Mouse (Mus musculus): ENCODE measurements at regions not wholly inside any gene's neighbourhood (a gene's known extent, or its start where the extent isn't known, plus 50 kb on each side); places are given as distances from the start of the nearest gene placed in this dataset.

DNA sequence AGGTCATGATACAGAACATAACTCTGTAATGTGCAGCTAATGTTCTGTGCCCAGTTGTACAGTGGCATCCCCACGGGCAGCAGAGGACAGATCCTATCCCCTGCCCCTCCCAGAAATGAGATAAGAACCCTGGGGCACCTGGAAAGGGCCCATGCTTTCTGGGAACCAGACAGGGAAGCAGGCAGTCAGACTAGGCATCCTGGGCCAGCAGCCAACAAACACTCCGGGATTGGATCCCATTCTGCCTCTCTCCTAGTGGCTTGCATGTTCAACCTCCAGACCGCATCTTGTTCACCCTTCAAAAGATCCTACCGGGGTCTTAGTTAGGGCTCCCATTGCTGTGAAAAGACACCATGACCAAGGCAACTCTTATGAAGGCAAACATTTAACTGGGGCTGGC, 229.0 kb upstream of the Rpl38 start:
- no peak for DNase-seq (ENCODE audit: low read depth, low spot score)

DNA sequence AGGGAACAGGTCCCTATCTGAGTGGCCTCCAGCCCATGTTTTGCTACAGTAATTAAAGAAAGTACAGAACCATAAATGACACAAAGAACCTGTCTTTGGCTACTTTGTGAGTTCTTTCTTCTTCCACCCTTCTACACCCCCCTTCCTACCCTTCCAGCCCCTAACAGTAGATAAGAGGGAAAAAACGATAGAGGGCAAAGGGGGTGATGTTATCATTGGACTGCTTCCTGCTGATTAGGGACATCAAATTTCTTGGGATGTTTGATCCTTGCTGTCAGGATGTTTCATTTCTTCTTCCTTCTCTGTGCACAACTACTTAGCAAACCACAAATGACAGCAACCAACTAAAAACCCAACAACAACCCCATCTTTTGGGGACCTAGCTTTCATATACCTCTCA, 232.5 kb upstream of the Rpl38 start:
- no peak for DNase-seq (ENCODE audit: low read depth, low spot score)

- DNase-seq (ENCODE audit: low read depth, low spot score): no peak
Observed at GRCm38 (mm10) chr11:114433561-114433960, 234.8 kb upstream of the Rpl38 start.

GRCm38 (mm10) chr11:114425447-114425846, 242.9 kb upstream of the Rpl38 start:
- no peak for DNase-seq (ENCODE audit: low read depth, low spot score)

GRCm38 (mm10) chr11:114423322-114423721, 245.0 kb upstream of the Rpl38 start:
- no peak for DNase-seq (ENCODE audit: low read depth, low spot score)

DNA sequence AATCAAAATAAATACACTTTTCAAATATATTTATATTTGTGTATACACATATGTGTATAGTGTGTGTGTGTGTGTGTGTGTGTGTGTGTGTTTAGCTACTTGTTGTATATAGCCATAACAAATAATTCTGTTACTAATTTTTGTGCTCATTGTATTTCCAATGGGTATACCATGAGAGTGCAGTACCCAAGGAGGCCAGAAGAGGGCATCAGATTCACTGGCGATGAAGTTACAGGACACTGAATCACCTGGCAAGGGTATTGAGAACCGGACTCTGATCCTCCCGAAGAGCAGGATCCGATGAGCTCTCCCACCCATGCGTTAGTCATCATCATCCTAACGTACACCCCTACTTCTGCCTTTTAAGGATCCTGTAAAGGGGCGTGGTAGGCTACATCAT, 249.3 kb upstream of the Rpl38 start:
- no peak for DNase-seq (ENCODE audit: low read depth, low spot score)

DNA sequence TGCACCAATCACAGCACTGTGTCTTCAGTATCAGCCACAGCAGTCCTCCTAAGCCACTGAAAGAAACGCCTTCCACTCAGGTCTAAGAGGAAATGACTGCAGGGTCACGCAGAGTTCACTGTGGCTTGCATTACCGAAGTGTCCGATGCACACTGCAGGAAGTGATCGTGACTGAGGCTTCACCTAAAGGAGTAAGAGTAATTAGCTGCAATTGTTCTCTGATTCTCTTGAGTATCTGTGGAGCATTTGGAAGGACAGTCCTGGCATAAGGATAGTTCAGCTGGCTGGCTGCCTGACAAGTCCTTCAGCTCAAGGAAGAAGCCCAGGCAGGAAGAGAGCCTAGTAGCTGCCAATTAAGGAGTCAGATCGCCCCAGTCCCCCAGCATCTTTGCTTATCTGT, 252.2 kb upstream of the Rpl38 start:
- no peak for DNase-seq (ENCODE audit: low read depth, low spot score)

DNA sequence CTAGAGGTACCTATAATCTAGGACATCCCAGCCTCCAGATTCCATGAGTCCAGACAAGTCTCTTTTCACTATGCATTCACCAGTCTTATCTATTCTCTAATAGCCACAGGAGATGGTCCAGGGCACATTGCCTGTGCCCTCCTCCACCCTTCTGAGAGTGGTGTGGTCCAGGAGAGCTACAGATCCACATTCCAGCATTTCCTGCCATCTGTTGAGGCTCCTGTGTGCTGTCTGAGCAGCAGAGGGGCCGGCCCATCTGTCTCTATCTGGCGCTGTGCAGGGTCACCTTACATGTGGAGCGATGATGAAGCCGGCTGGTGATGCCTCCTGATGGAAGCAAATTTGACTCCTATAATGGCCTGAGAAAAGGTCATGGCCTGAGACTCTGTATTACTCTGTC, 263.9 kb upstream of the Rpl38 start:
- no peak for DNase-seq (ENCODE audit: low read depth, low spot score)

DNA sequence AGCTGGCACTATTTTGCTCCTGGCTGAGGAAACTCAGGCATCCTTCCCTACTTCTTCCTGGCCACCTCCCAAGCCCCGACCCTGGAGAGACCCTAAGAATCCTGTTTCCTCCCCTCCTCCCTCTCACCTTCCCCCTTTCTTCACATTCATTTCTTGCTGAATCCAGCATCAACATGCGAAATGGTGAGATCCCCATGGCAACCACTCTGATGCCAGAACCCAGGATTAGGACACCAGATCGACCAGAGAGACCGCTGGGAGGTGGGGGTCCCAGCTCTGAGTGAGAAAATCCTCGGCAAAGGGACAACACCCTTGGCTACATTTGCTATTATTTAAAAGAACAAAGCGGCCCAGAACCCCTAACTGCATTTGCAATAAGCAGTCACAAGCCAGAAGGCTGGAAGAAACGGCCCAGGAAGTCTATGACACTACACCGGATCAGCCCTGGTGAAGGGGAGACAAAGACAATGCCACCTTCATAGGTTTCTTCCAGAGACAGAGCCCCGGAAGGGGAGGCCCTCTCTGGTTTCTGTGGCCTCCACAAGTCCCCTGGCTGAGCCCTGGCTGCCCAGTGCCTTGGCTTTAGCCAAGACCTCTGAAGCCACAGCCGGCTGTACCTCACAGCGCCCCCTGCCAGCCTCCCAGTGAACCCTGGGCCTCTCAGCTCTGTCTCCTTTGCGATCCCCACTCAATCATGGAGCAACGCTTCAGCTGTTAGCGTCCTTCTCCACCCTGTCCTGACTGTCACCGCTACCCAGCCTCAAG, 265.6 kb upstream of the Rpl38 start:
- no peak for DNase-seq (ENCODE audit: low read depth, low spot score)

DNA sequence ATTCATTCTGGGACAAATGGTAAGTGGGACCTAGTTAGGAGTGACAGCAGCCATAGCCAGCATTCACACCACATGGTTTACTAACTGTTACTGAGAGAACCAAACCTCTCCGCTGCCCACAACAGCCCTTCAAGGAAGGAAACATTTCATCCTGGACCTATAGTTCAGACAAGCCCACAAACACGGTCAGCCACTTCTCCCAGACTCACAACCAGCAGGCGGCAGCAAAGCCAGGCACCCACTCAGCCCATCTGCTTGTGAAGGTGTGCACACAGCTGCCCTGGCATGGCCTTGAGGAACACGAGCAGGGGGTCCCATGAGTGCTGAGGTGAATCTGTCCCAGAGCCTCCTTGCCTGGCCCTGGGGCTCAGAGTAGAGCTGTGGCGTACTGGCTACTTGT, 267.6 kb upstream of the Rpl38 start:
- no peak for DNase-seq (ENCODE audit: low read depth, low spot score)

- no peak for DNase-seq (ENCODE audit: low read depth, low spot score)
Observed at GRCm38 (mm10) chr11:114392161-114392560, 276.2 kb upstream of the Rpl38 start.

DNA sequence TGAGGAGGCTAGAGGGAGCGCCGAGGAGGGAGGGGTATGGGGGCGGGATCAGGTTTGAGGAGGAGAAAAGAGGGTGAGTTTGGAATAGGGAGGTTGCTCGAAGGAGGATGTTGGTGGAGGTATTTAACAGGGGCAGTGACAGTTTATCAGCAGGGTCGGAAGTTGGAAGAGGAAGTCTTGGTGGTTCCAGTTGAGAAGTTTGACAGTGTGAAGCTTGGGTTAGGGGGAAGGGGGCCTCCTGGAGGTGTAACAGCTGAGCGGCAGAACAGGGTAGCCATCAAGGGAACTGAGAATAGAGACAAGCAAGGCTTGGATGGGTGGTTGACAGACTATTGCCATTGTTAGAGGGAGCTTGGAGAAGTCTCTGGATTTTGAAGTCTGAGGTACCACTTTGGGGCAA, 276.8 kb upstream of the Rpl38 start:
- no peak for DNase-seq (ENCODE audit: low read depth, low spot score)

- no peak for DNase-seq (ENCODE audit: low read depth, low spot score)
Observed at GRCm38 (mm10) chr11:114387091-114387490, 281.2 kb upstream of the Rpl38 start.

DNA sequence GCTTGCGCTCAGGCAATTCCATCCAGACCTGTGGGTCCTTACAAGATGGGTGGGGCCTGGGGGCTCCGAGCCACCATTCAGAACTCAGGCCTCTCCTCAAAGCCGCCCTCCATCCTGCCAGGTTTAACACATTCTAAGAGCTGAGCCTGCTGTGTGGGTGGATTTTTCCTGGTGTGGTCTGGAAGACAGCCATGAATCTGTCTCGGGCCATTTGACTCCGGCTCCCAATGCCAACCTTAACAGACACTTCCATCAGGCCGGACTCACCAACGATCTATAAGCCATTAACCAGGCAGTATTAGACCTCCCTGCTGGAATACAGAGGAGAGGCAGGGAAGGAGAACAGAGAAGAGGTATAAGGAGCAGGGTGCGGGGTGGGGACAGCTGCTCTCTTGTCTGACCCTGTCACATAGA, 288.9 kb upstream of the Rpl38 start:
- no peak for DNase-seq (ENCODE audit: low read depth, low spot score)

GRCm38 (mm10) chr11:114375921-114376320, 292.4 kb upstream of the Rpl38 start:
- no peak for DNase-seq (ENCODE audit: low read depth, low spot score)

GRCm38 (mm10) chr11:114370708-114371107, 297.6 kb upstream of the Rpl38 start:
- no peak for DNase-seq (ENCODE audit: low read depth, low spot score)

DNA sequence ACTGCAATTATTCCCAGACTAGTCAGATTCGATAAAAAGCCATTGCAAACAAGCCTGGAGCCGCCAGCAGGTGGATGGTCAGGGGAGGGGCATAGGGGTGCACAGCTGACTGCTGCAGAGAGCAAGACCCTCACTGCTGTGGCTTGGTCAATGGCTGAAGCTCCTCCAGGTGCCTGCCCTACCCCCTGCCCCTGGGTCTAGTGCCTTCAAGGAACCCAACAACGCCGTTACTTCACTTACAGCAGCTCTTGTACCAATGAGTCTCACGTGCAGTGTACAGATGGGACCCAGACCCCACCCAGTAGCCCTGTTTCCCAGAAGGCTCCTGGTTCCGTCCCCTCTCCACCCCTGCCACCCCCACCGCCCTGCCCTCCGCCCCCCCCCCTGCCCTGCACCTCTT, 300.5 kb upstream of the Rpl38 start:
- no peak for DNase-seq (ENCODE audit: low read depth, low spot score)

DNA sequence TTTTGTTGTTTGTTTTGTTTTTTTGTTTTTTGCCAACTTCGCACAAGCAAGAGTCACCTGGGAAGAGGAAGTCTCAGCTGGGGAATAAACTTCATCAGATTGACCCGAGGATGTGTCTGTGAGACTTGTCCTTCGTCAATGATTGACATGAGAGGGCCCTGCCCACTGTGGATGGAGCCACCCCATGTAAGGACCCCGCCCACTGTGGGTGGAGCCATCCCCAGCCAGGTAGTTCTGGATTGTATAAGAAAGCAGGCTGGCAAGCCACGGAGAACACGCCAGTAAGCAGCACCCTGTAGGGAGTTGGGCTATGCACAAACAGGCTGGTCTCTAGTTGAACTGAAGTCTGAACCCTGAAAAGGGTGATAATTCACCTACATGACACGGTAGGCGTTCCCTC, 294.1 kb upstream of the Sdk2 start:
- no peak for DNase-seq (ENCODE audit: low read depth, low spot score)

DNA sequence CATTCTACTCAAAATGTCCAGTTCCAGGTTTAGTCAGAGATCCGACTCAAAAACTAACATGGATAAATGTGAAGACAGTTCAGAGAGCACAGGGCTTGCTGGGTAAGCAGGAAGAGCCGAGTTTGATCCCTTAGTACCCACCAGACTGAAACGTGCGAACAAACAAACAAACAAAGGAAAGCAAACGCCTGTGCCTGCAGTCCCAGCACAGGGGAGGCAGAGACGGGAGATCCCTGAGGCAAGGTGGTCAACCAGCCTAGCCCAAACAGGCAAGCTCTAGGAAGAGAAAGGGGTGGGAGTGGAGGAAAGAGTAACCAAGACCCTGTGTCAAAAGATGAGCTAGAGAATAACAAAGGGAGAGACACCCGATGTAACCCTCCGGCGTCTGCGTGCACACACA, 293.5 kb upstream of the Sdk2 start:
- DNase-seq (ENCODE audit: low read depth, low spot score): no peak

GRCm38 (mm10) chr11:114352146-114352795, 285.4 kb upstream of the Sdk2 start:
- no peak for DNase-seq (ENCODE audit: low read depth, low spot score)

DNA sequence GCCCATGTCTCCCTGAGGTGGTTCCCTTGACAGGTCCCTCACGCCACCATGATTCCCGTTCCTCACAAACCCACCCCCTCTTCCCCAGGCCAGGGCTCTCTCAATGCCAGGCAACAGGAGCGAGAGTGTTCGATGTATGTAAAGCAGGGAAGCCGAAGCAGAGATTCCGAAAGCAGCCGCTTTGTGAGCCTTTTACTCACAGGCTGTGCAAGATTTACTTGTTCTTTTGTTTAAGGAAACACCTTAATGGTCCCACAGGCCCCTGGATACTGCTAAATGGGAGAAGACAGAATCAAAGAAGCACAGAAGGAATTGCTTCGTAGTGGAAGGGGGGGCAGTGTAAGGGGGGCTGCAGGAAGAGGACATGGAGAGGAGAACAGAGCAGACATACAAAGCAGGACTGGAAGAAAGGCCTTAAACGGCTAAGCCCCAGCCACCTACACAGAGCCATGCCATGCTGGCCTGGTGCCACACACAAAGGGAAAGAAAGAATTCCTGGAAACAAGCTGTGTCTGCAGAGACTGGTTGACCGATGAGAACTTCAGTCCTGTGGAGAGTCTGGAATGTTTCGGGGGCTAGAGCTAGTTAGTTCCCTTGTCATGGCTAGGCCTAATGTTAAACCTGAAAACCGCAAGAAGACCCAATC, 270.1 kb upstream of the Sdk2 start:
- no peak for DNase-seq (ENCODE audit: low read depth, low spot score)

DNA sequence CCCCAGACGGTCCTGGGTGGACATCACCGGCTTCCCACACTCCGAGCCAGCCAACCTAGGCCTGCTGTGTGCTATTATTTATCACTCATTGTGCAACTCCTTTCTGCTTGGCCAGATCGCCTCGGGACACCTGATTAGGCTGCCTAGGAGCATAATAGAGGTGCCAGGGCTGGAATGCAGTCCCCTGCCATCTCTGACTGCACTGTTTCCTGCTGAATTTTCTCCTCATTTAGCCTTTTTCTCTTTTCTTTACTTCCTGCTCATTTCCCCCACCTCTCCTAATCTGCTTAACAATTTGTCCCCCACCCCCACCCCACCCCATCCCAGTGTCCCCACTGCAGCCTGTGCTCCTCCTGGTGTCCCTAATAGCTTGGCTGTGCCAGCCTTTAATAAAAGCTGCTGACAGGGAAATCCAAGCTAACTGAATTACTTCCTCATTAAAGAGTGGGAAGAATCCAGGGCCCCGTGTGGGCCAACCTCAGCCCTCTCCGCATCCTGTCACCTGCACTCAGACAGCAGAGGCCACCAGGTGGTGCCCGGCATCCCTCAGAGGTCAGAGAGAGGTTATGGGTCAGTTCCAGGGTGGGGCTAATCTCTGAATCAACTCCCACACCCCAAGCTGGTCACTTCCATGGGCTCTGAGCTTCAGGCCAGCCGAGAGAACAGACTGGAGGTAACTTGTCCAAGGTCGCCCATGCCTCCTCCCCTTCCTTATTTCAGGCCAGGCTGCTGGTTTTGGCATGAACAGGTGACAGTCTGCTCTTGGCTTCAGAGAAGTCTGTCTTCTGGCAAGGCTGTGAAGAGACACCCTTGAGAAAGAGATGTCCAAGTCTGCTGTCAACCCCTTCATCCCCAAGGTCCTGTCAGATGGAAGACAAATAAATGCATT, 269.3 kb upstream of the Sdk2 start:
- no peak for DNase-seq (ENCODE audit: low read depth, low spot score)

Measured in skeletal muscle tissue, adult 2 months (tissue).